Mouse (Mus musculus): ENCODE results near the gene Cdh26. TPM values are rescaled to one million over a fixed set of nuclear protein-coding genes. Genes with fewer than 3 reads are reported as not detected.

The Cdh26 gene
- polyA plus RNA-seq, 1 experiment: 0.13 TPM

DNA sequence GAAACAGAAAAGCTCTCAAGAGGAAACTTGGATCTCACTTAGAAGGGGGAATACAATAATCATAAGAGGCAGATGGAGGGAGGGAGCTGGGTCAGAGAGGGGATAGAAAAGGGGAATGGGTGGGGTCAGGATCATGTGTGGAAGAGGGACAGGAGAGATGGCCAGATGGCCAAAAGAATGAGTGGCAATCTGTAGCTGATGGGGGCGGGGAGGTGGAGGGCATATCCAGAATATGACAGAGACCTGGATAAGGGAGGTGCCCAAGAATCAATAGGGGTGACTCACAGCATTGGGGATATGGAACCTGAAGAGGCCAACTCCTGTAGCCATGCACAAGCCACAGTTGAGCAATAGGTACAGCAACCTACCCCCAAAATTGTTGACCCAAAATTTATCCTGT, 92.5 kb downstream of the Cdh26 start:
- WGBS: 86% methylated on average over 1 of the region's 1 CpGs

DNA sequence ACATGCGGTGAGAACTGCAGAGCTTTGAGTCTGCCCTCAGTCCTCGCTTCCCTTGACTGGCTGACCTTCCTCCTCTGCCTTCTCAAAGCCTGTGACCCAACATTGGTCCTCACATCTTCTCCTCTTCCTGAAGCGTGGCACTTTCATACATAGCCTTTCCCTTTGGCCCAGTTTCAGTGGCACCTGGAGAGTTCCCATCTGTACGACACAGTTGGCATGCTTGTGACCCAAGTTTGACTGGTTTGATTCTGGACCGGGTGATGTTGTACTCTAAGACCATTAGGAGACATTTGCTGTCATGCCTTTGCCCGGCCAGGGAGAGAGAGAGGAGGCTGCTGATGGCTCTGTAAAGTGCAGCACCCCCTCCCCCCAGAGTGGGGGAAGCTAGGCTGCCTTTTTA, 96.4 kb downstream of the Cdh26 start:
- DNase-seq: no peak
- no peaks in the 10 kb centered on the region for H3K4me1 ChIP-seq (replicated peaks; ENCODE audit: control insufficient read depth, insufficient read depth, low read length)
- WGBS: 97% methylated on average over 6 of the region's 6 CpGs
- no peak overlapping the region for H3K27ac ChIP-seq (ENCODE audit: control insufficient read depth, insufficient read depth, low read length)
- no peak for TF ChIP-seq POLR2A (IDR thresholded peaks at IDR 0.05; ENCODE audit: control insufficient read depth, extremely low read depth, insufficient read depth, low read length, poor library complexity)
- TF ChIP-seq CTCF (IDR thresholded peaks at IDR 0.05; ENCODE audit: borderline replicate concordance, control insufficient read depth, extremely low read depth, insufficient read depth, low read length, poor library complexity): no peak
- no peaks in the 10 kb centered on the region for H3K27me3 ChIP-seq (ENCODE audit: control insufficient read depth, insufficient read depth, low read length)
- H3K36me3 ChIP-seq (ENCODE audit: control insufficient read depth, insufficient read depth, low read length): no peaks in the 10 kb centered on the region
- no peak overlapping the region for H3K4me3 ChIP-seq (ENCODE audit: control insufficient read depth, insufficient read depth, low read length)

More for the DNA sequence above, 92.5 kb downstream of the Cdh26 start:
- TF ChIP-seq CTCF (IDR thresholded peaks at IDR 0.05; ENCODE audit: borderline replicate concordance, control insufficient read depth, extremely low read depth, insufficient read depth, low read length, poor library complexity) (no peak), POLR2A (IDR thresholded peaks at IDR 0.05; ENCODE audit: control insufficient read depth, extremely low read depth, insufficient read depth, low read length, poor library complexity) (no peak)
- DNase-seq: no peak
- Histone ChIP-seq H3K4me1 (replicated peaks; ENCODE audit: control insufficient read depth, insufficient read depth, low read length) (no peaks in the 10 kb centered on the region), H3K36me3 (ENCODE audit: control insufficient read depth, insufficient read depth, low read length) (no peaks in the 10 kb centered on the region), H3K4me3 (ENCODE audit: control insufficient read depth, insufficient read depth, low read length) (no peak overlapping the region), H3K27me3 (ENCODE audit: control insufficient read depth, insufficient read depth, low read length) (no peaks in the 10 kb centered on the region), H3K27ac (ENCODE audit: control insufficient read depth, insufficient read depth, low read length) (no peak overlapping the region)

DNA sequence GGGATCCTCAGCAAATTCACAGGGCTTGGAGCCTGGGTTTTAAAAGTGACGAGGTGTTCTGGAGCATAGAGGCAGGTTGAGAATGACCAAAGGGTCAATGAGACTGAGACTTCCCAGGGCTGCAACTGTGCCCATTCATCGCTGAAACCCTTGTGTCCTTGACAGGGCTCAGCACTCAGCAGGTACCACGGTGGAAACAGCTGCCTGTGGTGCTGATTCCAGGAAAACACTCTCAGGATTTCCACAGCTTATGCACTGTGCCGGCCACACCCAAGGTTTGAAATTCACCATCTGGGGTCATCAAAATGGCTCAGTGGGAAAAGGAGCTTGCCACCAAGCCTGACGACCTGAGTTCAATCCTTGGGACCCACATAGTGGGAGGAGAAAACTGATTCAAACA, 100.9 kb downstream of the Cdh26 start:
- H3K36me3 ChIP-seq (ENCODE audit: control insufficient read depth, insufficient read depth, low read length): no peaks in the 10 kb centered on the region
- no peaks in the 10 kb centered on the region for H3K27me3 ChIP-seq (ENCODE audit: control insufficient read depth, insufficient read depth, low read length)
- no peaks in the 10 kb centered on the region for H3K4me1 ChIP-seq (replicated peaks; ENCODE audit: control insufficient read depth, insufficient read depth, low read length)
- no peak overlapping the region for H3K27ac ChIP-seq (ENCODE audit: control insufficient read depth, insufficient read depth, low read length)
- TF ChIP-seq POLR2A (IDR thresholded peaks at IDR 0.05; ENCODE audit: control insufficient read depth, extremely low read depth, insufficient read depth, low read length, poor library complexity): no peak
- TF ChIP-seq CTCF (IDR thresholded peaks at IDR 0.05; ENCODE audit: borderline replicate concordance, control insufficient read depth, extremely low read depth, insufficient read depth, low read length, poor library complexity): no peak
- 90% methylated on average over 5 of the region's 5 CpGs for WGBS
- H3K4me3 ChIP-seq (ENCODE audit: control insufficient read depth, insufficient read depth, low read length): no peak overlapping the region
- no peak for DNase-seq

DNA sequence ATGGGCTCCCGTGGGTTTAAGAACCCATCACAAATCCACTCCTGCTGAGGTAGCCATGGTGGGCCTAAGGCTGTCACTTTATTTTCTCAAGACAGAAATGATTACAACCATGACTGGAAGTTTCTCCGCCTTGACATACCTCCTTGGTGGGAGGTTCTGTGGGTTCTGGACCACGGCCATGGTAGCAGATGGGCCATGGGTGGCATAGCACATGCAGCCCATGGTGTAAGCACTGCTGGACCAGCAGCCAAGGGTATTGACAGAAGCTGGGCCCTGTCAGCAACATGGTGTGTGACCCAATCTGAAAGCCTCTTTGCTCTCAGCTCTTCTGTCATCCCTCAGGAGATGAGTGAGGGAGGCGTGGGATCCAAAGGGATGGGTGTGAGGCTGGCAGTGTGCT, 106.2 kb downstream of the Cdh26 start:
- Histone ChIP-seq H3K27me3 (ENCODE audit: control insufficient read depth, insufficient read depth, low read length) (no peaks in the 10 kb centered on the region), H3K36me3 (ENCODE audit: control insufficient read depth, insufficient read depth, low read length) (no peaks in the 10 kb centered on the region), H3K27ac (ENCODE audit: control insufficient read depth, insufficient read depth, low read length) (no peak overlapping the region), H3K4me1 (replicated peaks; ENCODE audit: control insufficient read depth, insufficient read depth, low read length) (no peaks in the 10 kb centered on the region), H3K4me3 (ENCODE audit: control insufficient read depth, insufficient read depth, low read length) (no peak overlapping the region)
- no peak for DNase-seq
- WGBS: 82% methylated on average over 4 of the region's 4 CpGs
- TF ChIP-seq POLR2A (IDR thresholded peaks at IDR 0.05; ENCODE audit: control insufficient read depth, extremely low read depth, insufficient read depth, low read length, poor library complexity) (no peak), CTCF (IDR thresholded peaks at IDR 0.05; ENCODE audit: borderline replicate concordance, control insufficient read depth, extremely low read depth, insufficient read depth, low read length, poor library complexity) (no peak)

Other genes with a start within 250 kb of the Cdh26 start
- not detected in 2 replicates for gene Sycp2, start 22.8 kb upstream of the Cdh26 start, polyA plus RNA-seq (2012; rRNA removed)
- 2.1 and 2.8 TPM in 2 replicates for gene Ppp1r3d, start 16.1 kb upstream of the Cdh26 start, polyA plus RNA-seq (2012; rRNA removed)
- gene Fam217b, start 16.0 kb upstream of the Cdh26 start, polyA plus RNA-seq (2012; rRNA removed): 0.70 and 1.0 TPM in 2 replicates

Data from thymus, adult 2 months (tissue).